Mouse (Mus musculus) liver, embryonic 15.5 days (tissue): ENCODE results near the gene Lmod3. TPM values are rescaled to one million over a fixed set of nuclear protein-coding genes. Genes with fewer than 3 reads are reported as not detected.
A peak's percentile ranks its signal among the peaks of the same experiment; 100 is the strongest.

ENCODE experiments used
- ATAC-seq: fragments of 200-750 bp; cut with Nextera tagmentation; 2 replicates; pipeline ENCODE4 v1.8.0; 2017; ENCODE audit warnings: moderate number of reproducible peaks, mild to moderate bottlenecking, moderate library complexity; ENCODE audit not compliant: insufficient read depth
- H3K27ac ChIP-seq: fragments of 300-500 bp; sonication (generic); replicated peaks from 2 replicates; pipeline ENCODE4 v1.5.1; 2015; ENCODE audit warnings: mild to moderate bottlenecking, inconsistent platforms
- H3K27me3 ChIP-seq: fragments of 300-500 bp; sonication (generic); 2 replicates; pipeline ENCODE4 v1.6.1; 2015; ENCODE audit warnings: mild to moderate bottlenecking, inconsistent platforms
- H3K36me3 ChIP-seq: fragments of 300-500 bp; sonication (generic); replicated peaks from 2 replicates; pipeline ENCODE4 v1.6.1; 2015; ENCODE audit warnings: moderate library complexity, mild to moderate bottlenecking, inconsistent platforms
- H3K4me1 ChIP-seq: fragments of 300-500 bp; sonication (generic); replicated peaks from 2 replicates; pipeline ENCODE4 v1.6.1; 2015; ENCODE audit warnings: inconsistent platforms
- H3K4me2 ChIP-seq: fragments of 300-500 bp; sonication (generic); 2 replicates; pipeline ENCODE4 v1.6.1; 2015; ENCODE audit warnings: moderate library complexity, mild to moderate bottlenecking, inconsistent platforms
- H3K4me3 ChIP-seq: fragments of 300-500 bp; sonication (generic); replicated peaks from 2 replicates; pipeline ENCODE4 v1.5.1; 2015; ENCODE audit warnings: mild to moderate bottlenecking, inconsistent platforms
- H3K9ac ChIP-seq: fragments of 300-500 bp; sonication (generic); 2 replicates; pipeline ENCODE4 v1.6.1; 2015; ENCODE audit warnings: moderate library complexity, mild to moderate bottlenecking, inconsistent platforms
- H3K9me3 ChIP-seq: fragments of 300-500 bp; sonication (generic); replicated peaks from 2 replicates; pipeline ENCODE4 v1.6.1; 2016; ENCODE audit warnings: inconsistent platforms
- WGBS: fragments of 180-500 bp; shearing (Covaris S2); methylation state at CpG from one replicate; pipeline ENCODE4 v1.1.7; 2015; ENCODE audit warnings: mixed read lengths; ENCODE audit not compliant: insufficient replicate concordance; 5-methylcytosine and 5-hydroxymethylcytosine counted together
- polyA plus RNA-seq: library from polyadenylated mRNA; unstranded; fragments of >200 nt; fragmentation: Nextera tagmentation; extraction: Ambion mirVana; gene quantifications from 2 replicates; pipeline ENCODE4 v1.2.1, GENCODE M21; 2015

Gene Lmod3
- polyA plus RNA-seq, 1 experiment from 2014 or later: 0.47 TPM

- H3K4me1 ChIP-seq: peaks cover 9% of the 10 kb centered on the region; the same call in 1 of the 2 replicates
- H3K9me3 ChIP-seq: no peaks in the 10 kb centered on the region
- peak; percentile 28; the same call in 1 of the 2 replicates for ATAC-seq
- H3K27ac ChIP-seq: no peak overlapping the region
- no peaks in the 10 kb centered on the region for H3K27me3 ChIP-seq
- WGBS: 42% methylated on average over 21 of the region's 21 CpGs
- H3K4me2 ChIP-seq: no peak overlapping the region
- peaks cover 19% of the 10 kb centered on the region for H3K36me3 ChIP-seq
- no peak overlapping the region for H3K4me3 ChIP-seq
- H3K9ac ChIP-seq: no peak overlapping the region
Observed at GRCm38 (mm10) chr6:97291159-97291908, 38.8 kb upstream of the Lmod3 start.

- Histone ChIP-seq H3K36me3 (peaks cover 12% of the 10 kb centered on the region), H3K4me1 (peaks cover 9% of the 10 kb centered on the region; the same call in 1 of the 2 replicates), H3K4me3 (no peak overlapping the region), H3K9ac (no peak overlapping the region), H3K4me2 (no peak overlapping the region), H3K9me3 (no peaks in the 10 kb centered on the region), H3K27me3 (no peaks in the 10 kb centered on the region), H3K27ac (no peak overlapping the region)
- no peak for ATAC-seq
- 34% methylated on average over 3 of the region's 3 CpGs for WGBS
Observed at GRCm38 (mm10) chr6:97290687-97291086, 38.1 kb upstream of the Lmod3 start.

GRCm38 (mm10) chr6:97289838-97290237 lies 37.3 kb upstream of the Lmod3 start:
- H3K36me3 ChIP-seq: peaks cover 4% of the 10 kb centered on the region
- no peak overlapping the region for H3K4me2 ChIP-seq
- WGBS: 66% methylated on average over 4 of the region's 4 CpGs
- no peaks in the 10 kb centered on the region for H3K9me3 ChIP-seq
- no peak overlapping the region for H3K27ac ChIP-seq
- no peaks in the 10 kb centered on the region for H3K27me3 ChIP-seq
- peaks cover 9% of the 10 kb centered on the region; the same call in 1 of the 2 replicates for H3K4me1 ChIP-seq
- ATAC-seq: no peak
- H3K9ac ChIP-seq: no peak overlapping the region
- H3K4me3 ChIP-seq: no peak overlapping the region

- Histone ChIP-seq H3K36me3 (no peaks in the 10 kb centered on the region), H3K4me2 (no peak overlapping the region), H3K4me1 (peaks cover 9% of the 10 kb centered on the region; the same call in 1 of the 2 replicates), H3K9me3 (no peaks in the 10 kb centered on the region), H3K4me3 (no peak overlapping the region), H3K9ac (no peak overlapping the region), H3K27ac (0 out of 2 replicates have a peak overlapping the region, but pooled peaks have one; percentile 31), H3K27me3 (no peaks in the 10 kb centered on the region)
- 30% methylated on average over 10 of the region's 10 CpGs for WGBS
- no peak for ATAC-seq
Observed at GRCm38 (mm10) chr6:97289316-97289820, 36.8 kb upstream of the Lmod3 start.

- WGBS: 72% methylated on average over 19 of the region's 19 CpGs
- Histone ChIP-seq H3K9me3 (no peaks in the 10 kb centered on the region), H3K27me3 (no peaks in the 10 kb centered on the region), H3K4me1 (peaks cover 9% of the 10 kb centered on the region; the same call in 1 of the 2 replicates), H3K9ac (no peak overlapping the region), H3K27ac (no peak overlapping the region), H3K36me3 (no peaks in the 10 kb centered on the region), H3K4me3 (no peak overlapping the region), H3K4me2 (no peak overlapping the region)
- no peak for ATAC-seq
Observed at GRCm38 (mm10) chr6:97288047-97288855, 35.7 kb upstream of the Lmod3 start.

GRCm38 (mm10) chr6:97286332-97286731 lies 33.8 kb upstream of the Lmod3 start:
- Histone ChIP-seq H3K4me1 (peaks cover 6% of the 10 kb centered on the region; the same call in 1 of the 2 replicates), H3K9me3 (no peaks in the 10 kb centered on the region), H3K4me3 (no peak overlapping the region), H3K27ac (no peak overlapping the region), H3K36me3 (no peaks in the 10 kb centered on the region), H3K9ac (no peak overlapping the region), H3K27me3 (no peaks in the 10 kb centered on the region), H3K4me2 (no peak overlapping the region)
- no peak for ATAC-seq
- 69% methylated on average over 5 of the region's 5 CpGs for WGBS

- Histone ChIP-seq H3K4me3 (no peak overlapping the region), H3K27ac (no peak overlapping the region), H3K27me3 (no peaks in the 10 kb centered on the region), H3K9me3 (no peaks in the 10 kb centered on the region), H3K4me2 (no peak overlapping the region), H3K4me1 (no peaks in the 10 kb centered on the region), H3K36me3 (no peaks in the 10 kb centered on the region), H3K9ac (no peak overlapping the region)
- no peak for ATAC-seq
- WGBS: 57% methylated on average over 1 of the region's 1 CpGs
Observed at GRCm38 (mm10) chr6:97283676-97284075, 31.1 kb upstream of the Lmod3 start.

- Histone ChIP-seq H3K27ac (no peak overlapping the region), H3K4me1 (no peaks in the 10 kb centered on the region), H3K36me3 (no peaks in the 10 kb centered on the region), H3K4me2 (no peak overlapping the region), H3K27me3 (no peaks in the 10 kb centered on the region), H3K4me3 (no peak overlapping the region), H3K9me3 (no peaks in the 10 kb centered on the region), H3K9ac (no peak overlapping the region)
- no peak for ATAC-seq
- WGBS: 64% methylated on average over 6 of the region's 6 CpGs
Observed at GRCm38 (mm10) chr6:97278878-97279277, 26.3 kb upstream of the Lmod3 start.

- Histone ChIP-seq H3K27me3 (no peaks in the 10 kb centered on the region), H3K27ac (no peak overlapping the region), H3K36me3 (no peaks in the 10 kb centered on the region), H3K9me3 (no peaks in the 10 kb centered on the region), H3K9ac (no peak overlapping the region), H3K4me1 (no peaks in the 10 kb centered on the region), H3K4me3 (peak overlapping the region; percentile 28), H3K4me2 (peak overlapping the region; percentile 68)
- ATAC-seq: peak; percentile 44; the same call in 1 of the 2 replicates
- WGBS: 3% methylated on average over 19 of the region's 19 CpGs
Observed at GRCm38 (mm10) chr6:97278014-97278787, 25.6 kb upstream of the Lmod3 start.

- 50% methylated on average over 5 of the region's 5 CpGs for WGBS
- no peak overlapping the region for H3K4me3 ChIP-seq
- no peak overlapping the region for H3K4me2 ChIP-seq
- no peaks in the 10 kb centered on the region for H3K4me1 ChIP-seq
- H3K27ac ChIP-seq: no peak overlapping the region
- no peaks in the 10 kb centered on the region for H3K36me3 ChIP-seq
- no peak overlapping the region for H3K9ac ChIP-seq
- H3K9me3 ChIP-seq: no peaks in the 10 kb centered on the region
- ATAC-seq: no peak
- H3K27me3 ChIP-seq: no peaks in the 10 kb centered on the region
Observed at GRCm38 (mm10) chr6:97276890-97277497, 24.4 kb upstream of the Lmod3 start.
